Mouse (Mus musculus) hindbrain, embryonic 10.5 days (tissue): ENCODE results near the gene Csrp2. TPM values are rescaled to one million over a fixed set of nuclear protein-coding genes. Genes with fewer than 3 reads are reported as not detected.

ENCODE experiments used
- DNase-seq: peaks from one replicate; pipeline ENCODE4 v3.0.0-alpha.2; 2017; ENCODE audit warnings: low spot score
- H3K27ac ChIP-seq: fragments of 300-500 bp; sonication (generic); 2 replicates; pipeline ENCODE4 v1.5.1; 2016; ENCODE audit warnings: mild to moderate bottlenecking, moderate library complexity
- H3K27me3 ChIP-seq: fragments of 300-500 bp; sonication (generic); 2 replicates; pipeline ENCODE4 v1.6.1; 2016; ENCODE audit warnings: mild to moderate bottlenecking; ENCODE audit not compliant: poor library complexity, insufficient read depth, severe bottlenecking
- H3K36me3 ChIP-seq: fragments of 300-500 bp; sonication (generic); 2 replicates; pipeline ENCODE4 v1.6.1; 2016; ENCODE audit warnings: mild to moderate bottlenecking, moderate library complexity
- H3K4me1 ChIP-seq: fragments of 300-500 bp; sonication (generic); replicated peaks from 2 replicates; pipeline ENCODE4 v1.6.1; 2016; ENCODE audit warnings: mild to moderate bottlenecking
- H3K4me3 ChIP-seq: fragments of 300-500 bp; sonication (generic); 2 replicates; pipeline ENCODE4 v1.5.1; 2016; ENCODE audit warnings: mild to moderate bottlenecking, moderate library complexity
- H3K9me3 ChIP-seq: fragments of 300-500 bp; sonication (generic); 2 replicates; pipeline ENCODE4 v1.6.1; 2016; ENCODE audit warnings: mild to moderate bottlenecking, moderate library complexity
- WGBS: fragments of 180-500 bp; shearing (Covaris S2); methylation state at CpG from one replicate; pipeline ENCODE4 v1.1.7; 2016; 5-methylcytosine and 5-hydroxymethylcytosine counted together
- polyA plus RNA-seq: library from polyadenylated mRNA; unstranded; fragments of >200 nt; fragmentation: Nextera tagmentation; extraction: Ambion mirVana; gene quantifications from 2 replicates; pipeline ENCODE4 v1.2.1, GENCODE M21; 2016

Csrp2 gene
- polyA plus RNA-seq, 1 experiment from 2014 or later = 185 TPM

DNA sequence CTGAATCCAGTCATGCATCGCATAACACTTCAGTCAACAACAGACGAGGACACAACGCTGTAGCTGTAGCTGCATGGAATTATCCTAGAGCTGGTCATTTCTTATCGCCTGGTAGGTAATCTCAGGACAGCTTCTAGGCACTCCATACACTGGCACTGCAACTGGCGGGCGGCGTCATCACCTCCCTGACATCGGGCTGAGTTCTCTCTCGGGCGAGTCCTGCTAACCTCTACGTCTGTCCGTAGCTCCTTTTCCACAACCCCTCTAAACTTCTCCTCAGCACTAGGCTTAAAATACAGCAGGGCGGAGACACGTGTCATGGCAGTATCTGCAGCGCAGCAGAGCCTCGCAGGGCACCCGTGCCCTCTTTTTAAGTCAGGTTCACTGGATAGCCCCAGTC is 67.1 kb downstream of the Csrp2 start:
- peaks cover 4% of the 10 kb centered on the region; the same call in 1 of the 2 replicates for H3K36me3 ChIP-seq
- H3K4me3 ChIP-seq = no peak overlapping the region
- no peaks in the 10 kb centered on the region for H3K9me3 ChIP-seq
- H3K27ac ChIP-seq = no peak overlapping the region
- DNase-seq = no peak
- no peaks in the 10 kb centered on the region for H3K27me3 ChIP-seq
- H3K4me1 ChIP-seq = peaks cover 4% of the 10 kb centered on the region; the same call in 1 of the 2 replicates
- 94% methylated on average over 17 of the region's 17 CpGs for WGBS

Other genes starting within 250 kb of the Csrp2 start
- gene E2f7, start 174.3 kb upstream of the Csrp2 start, polyA plus RNA-seq = 35.2 and 47.0 TPM in 2 replicates
- 29.3 and 34.8 TPM in 2 replicates for gene Zdhhc17, start 90.4 kb downstream of the Csrp2 start, polyA plus RNA-seq
- gene Osbpl8, start 245.0 kb downstream of the Csrp2 start, polyA plus RNA-seq = 9.2 and 9.4 TPM in 2 replicates